Mouse (Mus musculus) heart, postnatal 14 days (tissue): Measurements from ENCODE around the gene Fancd2. TPM values are rescaled to one million over a fixed set of nuclear protein-coding genes. Genes with fewer than 3 reads are reported as not detected.

ENCODE experiments used
- DNase-seq, 2 experiments: peaks; one replicate each; pipeline ENCODE4 v3.0.0; 2021 to 2022
- intact Hi-C: fragments of 180-260 bp; cut with DNase I; formaldehyde crosslinking; loops from one replicate; pipeline ENCODE4 v1.15.1; 2025
- total RNA-seq, 2 experiments: library from RNA; stranded (reverse); gene quantifications; 2 replicates each; pipeline ENCODE4 v1.2.3; 2021

Fancd2 gene
- total RNA-seq, 2 experiments from 2014 or later, result 1.2 TPM

DNA sequence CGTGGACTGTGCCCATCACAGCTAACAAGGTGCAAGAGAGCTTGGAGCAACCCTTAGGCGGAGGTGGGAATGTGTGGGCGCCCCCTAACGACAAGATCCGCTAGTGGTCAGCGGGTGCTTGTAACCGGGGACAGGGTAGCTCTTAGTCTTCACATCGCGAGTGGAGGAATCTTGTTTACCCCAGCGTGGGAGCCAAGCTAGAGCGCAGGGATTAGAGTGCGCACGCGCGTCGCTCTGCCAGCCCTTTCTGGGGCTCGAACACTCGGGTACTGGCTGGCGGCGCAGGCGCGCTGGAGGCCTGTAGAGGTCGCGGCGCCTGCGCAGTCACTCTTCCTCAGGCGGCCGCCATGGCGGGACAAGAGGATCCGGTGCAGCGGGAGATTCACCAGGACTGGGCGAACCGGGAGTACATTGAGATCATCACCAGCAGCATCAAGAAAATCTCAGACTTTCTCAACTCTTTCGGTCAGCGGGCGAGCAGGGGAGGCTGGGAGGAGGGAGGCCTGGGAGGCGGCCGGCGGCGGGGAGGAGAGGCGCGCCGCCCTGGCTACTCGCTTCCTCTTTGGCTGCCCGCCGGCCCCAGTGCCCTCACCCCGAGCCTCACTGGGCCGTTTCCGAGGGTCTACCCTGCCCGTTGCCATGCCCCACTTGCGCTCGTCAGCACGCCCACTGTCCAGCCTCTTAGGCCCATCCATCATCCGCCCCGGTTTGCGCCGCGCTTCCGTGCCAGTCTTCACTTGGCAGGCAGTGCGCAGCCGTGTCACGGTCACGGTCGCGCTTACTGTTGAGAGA is 73.1 kb downstream of the Fancd2 start, which contains the start of gene Brk1:
Gene Brk1 (plus strand): TSS at position 341 of the 792 bp plus-strand sequence.
- peak; percentile 88 to 93 for DNase-seq
- intact Hi-C loops, result loop anchor here (5.0 kb wide), 1 partner anchor 72 kb away; the partner anchor contains the start of genes Emc3 and Fancd2

DNA sequence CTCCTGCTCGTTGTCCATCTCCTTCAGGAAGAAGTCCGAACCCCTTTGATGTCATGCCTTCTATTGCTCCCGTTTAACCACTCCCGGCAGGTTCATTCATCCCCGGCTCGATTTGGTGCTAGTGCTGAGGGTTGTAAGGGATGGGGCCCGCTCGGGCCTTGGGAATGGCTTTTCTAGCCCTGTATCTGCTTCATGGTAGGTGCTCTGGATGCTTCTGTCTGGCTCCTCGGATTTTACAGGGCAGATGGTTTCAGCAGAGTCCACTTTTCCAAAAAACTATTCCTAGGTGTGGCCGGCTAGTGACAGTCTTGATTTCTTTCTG is 73.7 kb downstream of the Fancd2 start:
- intact Hi-C loops, result loop anchor here (5.0 kb wide), 1 partner anchor 73 kb away; the partner anchor contains the start of genes Emc3 and Fancd2
- DNase-seq, result no peak

GRCm38 (mm10) chr6:113608871-113609270 is 77.4 kb downstream of the Fancd2 start:
- intact Hi-C loops, result loop anchor here (5.0 kb wide), 1 partner anchor 77 kb away; the partner anchor contains the start of genes Emc3 and Fancd2

DNA sequence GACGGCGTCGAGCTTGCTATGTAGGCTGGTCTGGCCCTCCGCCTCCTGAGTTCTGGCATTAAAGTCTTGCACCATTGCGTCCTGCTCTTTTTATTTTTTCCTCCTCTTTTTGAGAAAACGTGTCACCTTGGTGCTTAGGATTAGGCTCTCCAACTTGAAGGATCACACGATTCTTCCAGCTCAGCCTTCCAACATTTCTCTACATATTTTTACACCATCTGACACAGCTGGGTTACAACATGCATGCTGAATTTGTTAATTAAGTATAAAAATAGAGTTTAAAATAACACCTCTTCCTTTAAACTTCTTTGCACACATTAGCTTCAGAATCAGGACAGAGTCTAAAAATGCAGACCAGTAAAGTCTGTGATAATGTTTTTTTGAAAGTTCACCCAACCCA is 77.8 kb downstream of the Fancd2 start:
- intact Hi-C loops, result loop anchor here (5.0 kb wide), 1 partner anchor 77 kb away; the partner anchor contains the start of genes Emc3 and Fancd2

More at GRCm38 (mm10) chr6:113608871-113609270, 77.4 kb downstream of the Fancd2 start:
- no peak for DNase-seq

GRCm38 (mm10) chr6:113612258-113612969 is 80.9 kb downstream of the Fancd2 start:
- intact Hi-C loops, result no loop called here
- DNase-seq, result peak; percentile 16 to 23

More for the DNA sequence above, 77.8 kb downstream of the Fancd2 start:
- DNase-seq, result no peak

DNA sequence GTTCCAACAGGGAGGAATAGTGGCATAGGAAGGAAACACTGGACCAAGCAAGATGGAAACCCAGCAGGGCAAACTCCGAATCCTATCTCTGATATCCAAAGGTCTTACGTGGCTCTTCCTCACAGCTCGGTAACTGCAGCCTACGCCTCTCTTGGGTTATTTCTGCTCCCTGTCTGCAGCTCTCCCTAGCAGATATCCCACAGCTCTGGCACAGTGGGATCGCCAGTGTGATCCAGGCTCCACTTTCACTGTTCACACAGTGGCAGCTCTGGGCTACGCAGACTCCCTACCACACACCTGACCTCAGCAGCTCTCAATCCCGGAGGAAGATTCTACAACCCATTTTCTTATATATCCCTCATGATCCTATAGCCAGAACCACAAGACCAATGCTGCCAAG is 82.7 kb downstream of the Fancd2 start:
- no peak for DNase-seq
- intact Hi-C loops, result no loop called here

- intact Hi-C loops, result no loop called here
- no peak for DNase-seq
Observed at GRCm38 (mm10) chr6:113614997-113615396, 83.5 kb downstream of the Fancd2 start.

DNA sequence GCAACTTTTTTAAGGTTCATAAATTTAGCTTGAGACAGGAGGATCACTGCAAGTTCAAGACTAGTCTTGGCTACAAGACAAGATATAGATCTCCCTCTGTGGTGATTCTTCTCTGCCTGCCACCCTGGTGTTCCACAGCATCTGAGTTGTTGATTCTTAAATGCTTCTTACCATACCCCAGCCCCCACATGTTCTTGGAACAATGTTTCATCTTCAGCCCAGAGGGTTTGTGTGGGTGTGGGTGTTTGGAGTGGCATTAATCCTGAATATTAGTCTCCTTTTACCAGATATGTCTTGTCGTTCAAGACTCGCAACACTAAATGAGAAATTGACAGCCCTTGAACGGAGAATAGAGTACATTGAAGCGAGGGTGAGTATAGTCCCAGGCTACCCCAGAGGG is 84.0 kb downstream of the Fancd2 start:
- intact Hi-C loops, result no loop called here

GRCm38 (mm10) chr6:113623386-113623785 is 91.9 kb downstream of the Fancd2 start:
- no peak for DNase-seq
- intact Hi-C loops, result no loop called here

More for the DNA sequence above, 84.0 kb downstream of the Fancd2 start:
- DNase-seq, result no peak

DNA sequence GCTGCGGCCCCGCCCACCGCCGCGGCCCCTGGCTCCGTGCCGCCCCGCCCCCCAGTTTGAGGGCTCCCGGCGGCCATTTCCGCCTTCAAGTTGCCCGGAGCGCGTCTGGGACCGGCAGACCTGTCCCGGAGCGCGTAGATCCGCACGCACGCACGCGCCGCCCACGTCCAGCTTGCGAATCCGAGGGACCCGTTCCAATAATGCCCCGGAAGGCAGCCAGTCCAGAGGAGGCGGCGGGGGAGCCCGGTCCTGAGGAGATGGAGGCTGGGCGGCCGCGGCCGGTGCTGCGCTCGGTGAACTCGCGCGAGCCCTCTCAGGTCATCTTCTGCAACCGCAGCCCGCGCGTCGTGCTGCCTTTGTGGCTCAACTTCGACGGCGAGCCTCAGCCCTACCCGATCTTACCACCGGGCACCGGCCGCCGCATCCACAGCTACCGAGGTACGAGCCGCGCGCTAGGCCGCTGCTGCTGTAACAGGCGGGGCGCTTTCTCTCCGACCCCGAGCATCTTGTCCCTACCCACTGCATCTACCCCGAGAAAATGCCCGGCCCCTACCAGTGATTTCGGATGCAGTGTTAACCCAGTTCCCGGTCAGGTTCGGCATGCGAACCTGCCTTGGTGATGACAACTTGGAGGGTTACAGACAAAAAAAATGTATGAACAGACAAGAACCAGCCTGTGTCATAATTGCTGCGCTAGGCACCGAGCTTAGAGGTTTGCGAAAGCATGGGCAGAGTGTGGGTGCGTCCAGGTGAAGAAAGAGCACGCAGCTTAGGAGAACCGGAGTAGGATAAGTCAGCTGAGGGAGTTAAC is 92.7 kb downstream of the Fancd2 start, which contains the start of gene Vhl:
Gene Vhl (plus strand): TSS at position 19 of the 811 bp plus-strand sequence.
- DNase-seq, result peak; percentile 90
- intact Hi-C loops, result no loop called here

DNA sequence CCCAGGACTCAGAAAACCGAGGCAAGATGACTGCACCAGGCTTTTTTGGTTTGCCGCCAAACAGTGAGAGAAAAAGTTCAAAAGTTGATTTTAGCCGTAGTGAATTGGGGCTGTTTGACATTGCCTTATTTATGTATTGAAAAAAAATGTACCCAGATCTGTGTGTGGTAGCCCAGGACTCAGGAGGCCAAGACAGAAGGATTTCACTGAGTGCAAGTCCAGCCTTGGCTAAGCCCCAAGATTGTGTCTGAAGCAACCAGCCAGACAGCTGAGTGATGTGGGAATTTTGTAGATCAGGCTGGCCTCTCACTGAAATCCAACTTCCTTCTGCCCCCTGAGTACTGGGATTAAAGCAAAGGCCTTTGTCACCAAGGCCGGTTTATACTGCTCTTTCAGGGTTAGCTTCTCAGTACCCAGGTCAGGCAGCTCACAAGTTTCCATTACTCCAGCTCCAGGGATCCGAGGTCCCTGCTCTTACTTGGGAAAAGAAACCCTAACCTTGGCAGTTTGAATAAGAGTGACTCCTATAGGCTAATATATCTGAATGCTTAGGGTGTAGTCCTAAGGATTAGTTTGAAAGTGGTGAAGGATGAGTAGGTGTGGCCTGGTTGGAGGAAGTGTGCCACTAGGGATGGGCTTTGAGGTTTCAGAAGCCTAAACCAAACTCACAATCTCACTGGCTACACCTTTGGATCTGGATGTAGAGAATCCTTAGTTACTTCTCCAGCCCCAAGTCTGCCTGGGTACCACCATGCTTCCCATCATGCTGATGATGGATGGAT is 93.7 kb downstream of the Fancd2 start:
- no peak for DNase-seq
- intact Hi-C loops, result no loop called here

DNA sequence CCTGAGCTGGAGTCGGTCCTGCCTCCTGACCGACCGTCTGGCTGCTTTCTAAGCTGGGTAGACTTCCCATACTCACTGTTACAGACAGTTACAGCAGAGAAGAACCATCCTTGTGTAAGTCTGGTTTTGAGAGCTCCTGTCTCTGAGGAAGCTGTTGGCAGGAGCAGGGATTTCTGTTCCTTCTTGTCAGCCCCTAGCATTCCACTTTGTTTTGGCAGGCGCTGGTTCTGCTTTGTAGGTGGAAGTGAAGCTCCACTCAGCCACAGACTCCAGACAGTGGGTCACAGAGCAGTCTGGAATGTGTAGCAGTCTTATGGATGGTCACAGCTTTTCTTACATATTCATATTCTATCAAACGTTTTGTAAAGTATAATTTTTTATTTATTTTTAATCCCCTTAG is 98.8 kb downstream of the Fancd2 start:
- intact Hi-C loops, result no loop called here

GRCm38 (mm10) chr6:113632863-113633262 is 101.4 kb downstream of the Fancd2 start:
- intact Hi-C loops, result no loop called here
- no peak for DNase-seq

More for the DNA sequence above, 98.8 kb downstream of the Fancd2 start:
- DNase-seq, result no peak

- intact Hi-C loops, result loop anchor here (1.0 to 2.0 kb wide), 2 partner anchors 43 to 58 kb away; partner anchors contain the start of gene Tatdn2
- DNase-seq, result peak; percentile 97 to 98
Observed at GRCm38 (mm10) chr6:113638302-113639040, 107.0 kb downstream of the Fancd2 start, which contains the start of gene Irak2. Gene Irak2 (plus strand): TSS chr6:113638467.

DNA sequence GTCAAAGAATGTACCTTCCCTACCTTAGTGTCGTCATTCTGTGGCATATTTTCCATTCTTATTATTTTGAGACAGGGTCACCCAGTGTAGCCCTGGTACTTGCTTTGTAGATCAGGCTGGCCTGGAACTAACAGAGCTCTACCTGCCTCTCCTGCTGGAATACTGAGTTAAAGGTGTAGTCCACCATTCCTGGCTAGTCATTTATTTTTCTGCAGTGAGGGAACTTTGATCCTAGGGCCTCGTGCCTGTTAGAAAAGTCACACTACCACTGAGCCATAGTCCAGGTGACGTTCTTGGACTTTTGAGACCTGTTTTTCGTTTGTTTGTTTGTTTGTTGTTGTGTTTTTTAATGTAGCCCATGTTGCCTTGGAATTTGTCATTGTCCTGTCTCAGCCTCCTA is 107.7 kb downstream of the Fancd2 start:
- DNase-seq, result no peak
- intact Hi-C loops, result loop anchor here (2.0 kb wide), 1 partner anchor 58 kb away; the partner anchor contains the start of gene Tatdn2

- intact Hi-C loops, result no loop called here
Observed at GRCm38 (mm10) chr6:113642605-113643004, 111.1 kb downstream of the Fancd2 start.

GRCm38 (mm10) chr6:113643021-113643420 is 111.5 kb downstream of the Fancd2 start:
- intact Hi-C loops, result no loop called here
- DNase-seq, result no peak

More at GRCm38 (mm10) chr6:113642605-113643004, 111.1 kb downstream of the Fancd2 start:
- no peak for DNase-seq

GRCm38 (mm10) chr6:113643967-113644366 is 112.5 kb downstream of the Fancd2 start:
- DNase-seq, result no peak
- intact Hi-C loops, result no loop called here

DNA sequence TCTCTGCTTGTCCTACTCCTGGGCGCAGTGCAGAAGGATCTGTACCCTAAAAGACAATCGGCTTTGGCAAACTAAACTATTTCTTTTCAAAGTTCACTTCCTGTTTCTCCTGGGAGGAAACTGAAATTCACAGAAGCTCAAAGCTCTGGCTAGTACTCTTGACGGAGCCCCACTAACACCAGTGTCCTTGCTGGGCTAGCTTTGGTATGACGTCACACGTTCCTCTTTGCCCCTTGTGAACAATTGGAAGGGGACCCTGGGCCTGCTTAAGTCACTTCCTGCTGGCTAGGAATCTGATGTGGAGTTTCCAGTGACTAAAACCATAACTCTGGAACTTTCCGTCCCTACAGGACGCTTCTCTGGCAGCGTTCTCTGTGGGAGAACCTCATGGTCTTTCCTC is 113.3 kb downstream of the Fancd2 start:
- intact Hi-C loops, result no loop called here
- DNase-seq, result peak; percentile 56
